Mouse (Mus musculus) ovary, postnatal 14 days (tissue): Measurements from ENCODE around the gene Adgrv1.
"Not testable (repeated sequence)": the region's sequence is repeated elsewhere in the genome, so short reads cannot be mapped to it uniquely, and the experiment has no call there.

Experiments used
- DNase-seq: peaks from one replicate; pipeline ENCODE4 v3.0.0; 2022; ENCODE audit warnings: low spot score

Adgrv1 gene

GRCm38 (mm10) chr13:81332018-81332417 is 300.9 kb downstream of the Adgrv1 start:
- no peak for DNase-seq

GRCm38 (mm10) chr13:81329762-81330161 is 303.2 kb downstream of the Adgrv1 start:
- DNase-seq, result no peak

GRCm38 (mm10) chr13:81328181-81328580 is 304.8 kb downstream of the Adgrv1 start:
- DNase-seq, result no peak

GRCm38 (mm10) chr13:81325606-81326215 is 307.2 kb downstream of the Adgrv1 start:
- DNase-seq, result no peak

GRCm38 (mm10) chr13:81323546-81324316 is 309.2 kb downstream of the Adgrv1 start:
- no peak for DNase-seq

GRCm38 (mm10) chr13:81316581-81316980 is 316.4 kb downstream of the Adgrv1 start:
- no peak for DNase-seq

GRCm38 (mm10) chr13:81314306-81315120 is 318.4 kb downstream of the Adgrv1 start:
- DNase-seq, result no peak

GRCm38 (mm10) chr13:81312148-81312547 is 320.8 kb downstream of the Adgrv1 start:
- no peak for DNase-seq

GRCm38 (mm10) chr13:81300851-81301250 is 332.1 kb downstream of the Adgrv1 start:
- DNase-seq, result no peak

GRCm38 (mm10) chr13:81294106-81294505 is 338.8 kb downstream of the Adgrv1 start:
- no peak for DNase-seq

- DNase-seq, result no peak
Observed at GRCm38 (mm10) chr13:81282193-81282592, 350.8 kb downstream of the Adgrv1 start.

- no peak for DNase-seq
Observed at GRCm38 (mm10) chr13:81280650-81281229, 352.2 kb downstream of the Adgrv1 start.

- no peak for DNase-seq
Observed at GRCm38 (mm10) chr13:81279351-81279736, 353.6 kb downstream of the Adgrv1 start.

- no peak for DNase-seq
Observed at GRCm38 (mm10) chr13:81278669-81279350, 354.1 kb downstream of the Adgrv1 start.

- DNase-seq, result no peak
Observed at GRCm38 (mm10) chr13:81273837-81274236, 359.1 kb downstream of the Adgrv1 start.

- no peak for DNase-seq
Observed at GRCm38 (mm10) chr13:81270396-81270795, 362.6 kb downstream of the Adgrv1 start.

GRCm38 (mm10) chr13:81269056-81269455 is 363.9 kb downstream of the Adgrv1 start:
- no peak for DNase-seq

- not testable (repeated sequence) for DNase-seq
Observed at GRCm38 (mm10) chr13:81267489-81267888, 365.5 kb downstream of the Adgrv1 start.

- DNase-seq, result no peak
Observed at GRCm38 (mm10) chr13:81264465-81264864, 368.5 kb downstream of the Adgrv1 start.

GRCm38 (mm10) chr13:81241181-81241580 is 391.8 kb downstream of the Adgrv1 start:
- no peak for DNase-seq

- no peak for DNase-seq
Observed at GRCm38 (mm10) chr13:81239836-81240235, 393.1 kb downstream of the Adgrv1 start.

GRCm38 (mm10) chr13:81239427-81239826 is 393.5 kb downstream of the Adgrv1 start:
- no peak for DNase-seq
